Mouse (Mus musculus) bone marrow, adult 2 months (tissue): ENCODE measurements around the gene Clec2l.
"Not testable (repeated sequence)": the region's sequence is repeated elsewhere in the genome, so short reads cannot be mapped to it uniquely, and the experiment has no call there.

Source experiments
- CTCF ChIP-seq: fragments of 200-500 bp; IDR thresholded peaks from 2 replicates; pipeline ENCODE4 v1.5.1; 2011; ENCODE audit warnings: low read length, control low read depth; ENCODE audit not compliant: control insufficient read depth, insufficient read depth
- POLR2A ChIP-seq: fragments of 200-500 bp; IDR thresholded peaks from 2 replicates; pipeline ENCODE4 v1.6.1; 2011; ENCODE audit warnings: low read depth, mild to moderate bottlenecking, control low read depth, low read length, borderline replicate concordance; ENCODE audit not compliant: control insufficient read depth

GRCm38 (mm10) chr6:38670488-38670887 is 7.6 kb downstream of the Clec2l start:
- not testable (repeated sequence) for TF ChIP-seq CTCF, POLR2A
